Mouse (Mus musculus): ENCODE results near the gene Kazald1. TPM values are rescaled to one million over a fixed set of nuclear protein-coding genes. Genes with fewer than 3 reads are reported as not detected.
A peak's percentile ranks its signal among the peaks of the same experiment; 100 is the strongest.

Gene Kazald1
- total and polyA plus RNA-seq, 3 experiments = 0.39 to 1.5 TPM; not detected in 1

GRCm38 (mm10) chr19:45063565-45064292, 11.3 kb upstream of the Kazald1 start (continued):
- no peak for TF ChIP-seq MEF2A (IDR thresholded peaks at IDR 0.05; ENCODE audit: extremely low read depth, insufficient replicate concordance, low read depth, low read length, poor library complexity, severe bottlenecking)
- no peak for TF ChIP-seq USF2 (IDR thresholded peaks at IDR 0.05; ENCODE audit: borderline replicate concordance in 1 of 2, insufficient read depth in 1 of 2, low read depth in 1 of 2, low read length in 2 of 2)
- TF ChIP-seq ETS1 (IDR thresholded peaks at IDR 0.05; ENCODE audit: low read depth, low read length) = 0 out of 2 replicates have a peak, but pooled peaks have one; percentile 43
- TF ChIP-seq CTCF (IDR thresholded peaks at IDR 0.05 in 2 of 3, conservative IDR thresholded peaks at IDR 0.05 in 1 of 3; ENCODE audit: control insufficient read depth in 1 of 3, insufficient read depth in 1 of 3, low read depth in 2 of 3, low read length in 3 of 3, poor library complexity in 1 of 3, severe bottlenecking in 1 of 3) = peak; percentile 71 to 81 (median 78)
- TF ChIP-seq E2F4 (IDR thresholded peaks at IDR 0.05; ENCODE audit: borderline replicate concordance, low read depth, low read length) = no peak
- no peak for TF ChIP-seq ELF1 (IDR thresholded peaks at IDR 0.05; ENCODE audit: low read depth, low read length)
- TF ChIP-seq NELFE (IDR thresholded peaks at IDR 0.05; ENCODE audit: low read depth, low read length) = peak; percentile 29; the same call in 1 of the 2 replicates

- no peak for TF ChIP-seq ZNF384 (IDR thresholded peaks at IDR 0.05; ENCODE audit: low read depth, low read length)
- TF ChIP-seq CTCF (IDR thresholded peaks at IDR 0.05 in 2 of 3, conservative IDR thresholded peaks at IDR 0.05 in 1 of 3; ENCODE audit: control insufficient read depth in 1 of 3, insufficient read depth in 1 of 3, low read depth in 2 of 3, low read length in 3 of 3, poor library complexity in 1 of 3, severe bottlenecking in 1 of 3) = no peak
- TF ChIP-seq POLR2AphosphoS2 (IDR thresholded peaks at IDR 0.05; ENCODE audit: low read length) = no peak
- no peak for TF ChIP-seq HCFC1 (IDR thresholded peaks at IDR 0.05; ENCODE audit: low read depth, low read length)
- TF ChIP-seq MAX (IDR thresholded peaks at IDR 0.05; ENCODE audit: low read length) = no peak
- no peak for TF ChIP-seq NRF1 (IDR thresholded peaks at IDR 0.05; ENCODE audit: insufficient read depth, low read depth, low read length, poor library complexity, severe bottlenecking)
- no peaks in the 10 kb centered on the region for H3K79me2 ChIP-seq (ENCODE audit: control insufficient read depth, insufficient read depth, low read length, poor library complexity)
- H3K36me3 ChIP-seq (ENCODE audit: control insufficient read depth in 1 of 2, insufficient read depth in 2 of 2, low read length in 2 of 2) = peaks cover 0 to 19% of the 10 kb centered on the region in 2 experiments; a peak in 2 of 4 replicates
- H3K27me3 ChIP-seq (ENCODE audit: control insufficient read depth in 1 of 2, insufficient read depth in 2 of 2, low read length in 2 of 2) = no peaks in the 10 kb centered on the region
- H3K4me3 ChIP-seq (ENCODE audit: control insufficient read depth in 1 of 2, insufficient read depth in 1 of 2, low read depth in 2 of 2, low read length in 2 of 2) = no peak overlapping the region
- peaks cover 10 to 17% of the 10 kb centered on the region in 2 experiments for H3K4me1 ChIP-seq (ENCODE audit: control insufficient read depth in 1 of 2, insufficient read depth in 2 of 2, low read length in 2 of 2)
- no peak overlapping the region for H3K9ac ChIP-seq (ENCODE audit: control insufficient read depth, low read depth, low read length, poor library complexity, severe bottlenecking)
- DNase-seq (ENCODE audit: low read depth, low spot score) = no peak
- no peak overlapping the region for H3K27ac ChIP-seq (ENCODE audit: control insufficient read depth, low read depth, low read length)
- H3K9me3 ChIP-seq (replicated peaks; ENCODE audit: insufficient read depth, low read length) = no peaks in the 10 kb centered on the region
These were observed 9.8 kb upstream of the Kazald1 start for GRCm38 (mm10) chr19:45065226-45065625.

DNA sequence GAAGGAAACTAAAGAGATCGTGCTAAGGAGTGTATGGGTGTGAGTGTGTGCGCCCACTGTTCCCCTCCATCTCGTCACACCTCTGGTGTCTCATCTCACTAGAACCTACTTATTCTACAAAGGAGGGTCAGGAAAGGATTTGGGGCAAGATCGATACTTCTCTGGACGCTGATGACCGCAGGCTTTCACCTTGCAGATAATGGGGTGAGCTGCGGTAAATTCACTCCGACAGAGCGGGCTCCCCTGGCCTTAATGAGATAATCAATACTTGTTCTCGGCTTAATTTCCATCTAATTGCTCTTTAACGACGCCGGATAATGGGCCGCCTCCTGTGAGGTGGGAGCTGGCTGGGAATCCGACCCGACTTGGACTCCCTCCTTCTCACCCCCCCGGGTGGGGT, 7.9 kb upstream of the Kazald1 start:
- Histone ChIP-seq H3K4me1 (ENCODE audit: control insufficient read depth in 1 of 2, insufficient read depth in 2 of 2, low read length in 2 of 2) (peaks cover 8 to 17% of the 10 kb centered on the region in 2 experiments), H3K27me3 (ENCODE audit: control insufficient read depth in 1 of 2, insufficient read depth in 2 of 2, low read length in 2 of 2) (no peaks in the 10 kb centered on the region), H3K9me3 (replicated peaks; ENCODE audit: insufficient read depth, low read length) (no peaks in the 10 kb centered on the region), H3K4me3 (ENCODE audit: control insufficient read depth in 1 of 2, insufficient read depth in 1 of 2, low read depth in 2 of 2, low read length in 2 of 2) (no peak overlapping the region), H3K79me2 (ENCODE audit: control insufficient read depth, insufficient read depth, low read length, poor library complexity) (no peaks in the 10 kb centered on the region), H3K27ac (ENCODE audit: control insufficient read depth, low read depth, low read length) (no peak overlapping the region), H3K36me3 (ENCODE audit: control insufficient read depth in 1 of 2, insufficient read depth in 2 of 2, low read length in 2 of 2) (peaks cover 0 to 17% of the 10 kb centered on the region in 2 experiments; a peak in 2 of 4 replicates), H3K9ac (ENCODE audit: control insufficient read depth, low read depth, low read length, poor library complexity, severe bottlenecking) (no peak overlapping the region)
- TF ChIP-seq KAT2A (conservative IDR thresholded peaks at IDR 0.05; ENCODE audit: low read depth, low read length) (no peak), POLR2A (IDR thresholded peaks at IDR 0.05; ENCODE audit: control insufficient read depth in 1 of 2, insufficient read depth in 1 of 2, low read depth in 1 of 2, low read length in 2 of 2, poor library complexity in 1 of 2) (0 out of 4 replicates have a peak, but pooled peaks of 1 of the 2 experiments have one; percentile 20), SIN3A (IDR thresholded peaks at IDR 0.05; ENCODE audit: low read length) (no peak), USF1 (IDR thresholded peaks at IDR 0.05; ENCODE audit: low read depth, low read length) (no peak), MAZ (IDR thresholded peaks at IDR 0.05; ENCODE audit: low read depth, low read length) (no peak)
- DNase-seq (ENCODE audit: low read depth, low spot score) = no peak
